Mouse (Mus musculus): Measurements from ENCODE around the gene Elf2.

- no peak for TF ChIP-seq POLR2A (IDR thresholded peaks at IDR 0.05; ENCODE audit: borderline replicate concordance, insufficient read depth, low read length)
- TF ChIP-seq CTCF (IDR thresholded peaks at IDR 0.05; ENCODE audit: borderline replicate concordance, insufficient read depth, low read depth, low read length): no peak
Measured at GRCm38 (mm10) chr3:51373544-51373943, 33.1 kb upstream of the Elf2 start.
